Mouse (Mus musculus): ENCODE data around the gene Tada2b.

Tada2b gene

GRCm38 (mm10) chr5:36479735-36480134 lies 4.3 kb downstream of the Tada2b start:
- DNase-seq = no peak

- DNase-seq = no peak
These were observed 5.3 kb downstream of the Tada2b start for GRCm38 (mm10) chr5:36478540-36479420.

- DNase-seq = no peak
These were observed 6.6 kb downstream of the Tada2b start for GRCm38 (mm10) chr5:36477486-36477885.

GRCm38 (mm10) chr5:36474283-36474682 lies 9.8 kb downstream of the Tada2b start:
- DNase-seq = peak; percentile 44

GRCm38 (mm10) chr5:36472876-36473655 lies 11.0 kb downstream of the Tada2b start:
- no peak for DNase-seq

GRCm38 (mm10) chr5:36471206-36471605 lies 12.9 kb downstream of the Tada2b start:
- DNase-seq = no peak

- no peak for DNase-seq
These were observed 18.2 kb downstream of the Tada2b start for GRCm38 (mm10) chr5:36465889-36466288.

GRCm38 (mm10) chr5:36464709-36465661 lies 19.1 kb downstream of the Tada2b start, which contains the start of gene Grpel1:
Gene Grpel1 (plus strand): TSS chr5:36464998.
- peak; percentile 97 for DNase-seq

GRCm38 (mm10) chr5:36463391-36463790 lies 20.7 kb downstream of the Tada2b start:
- no peak for DNase-seq

- DNase-seq = peak; percentile 60
These were observed 21.3 kb downstream of the Tada2b start for GRCm38 (mm10) chr5:36462810-36463209.

GRCm38 (mm10) chr5:36461231-36461630 lies 22.9 kb downstream of the Tada2b start:
- no peak for DNase-seq

- no peak for DNase-seq
These were observed 23.4 kb downstream of the Tada2b start for GRCm38 (mm10) chr5:36460712-36461111.

- no peak for DNase-seq
These were observed 25.2 kb downstream of the Tada2b start for GRCm38 (mm10) chr5:36458926-36459325.

- no peak for DNase-seq
These were observed 26.4 kb downstream of the Tada2b start for GRCm38 (mm10) chr5:36457706-36458105.

GRCm38 (mm10) chr5:36452821-36453220 lies 31.3 kb downstream of the Tada2b start:
- no peak for DNase-seq

- DNase-seq = no peak
These were observed 32.2 kb downstream of the Tada2b start for GRCm38 (mm10) chr5:36451872-36452389.

GRCm38 (mm10) chr5:36451119-36451518 lies 33.0 kb downstream of the Tada2b start:
- DNase-seq = no peak

GRCm38 (mm10) chr5:36449710-36450358 lies 34.3 kb downstream of the Tada2b start:
- DNase-seq = no peak

GRCm38 (mm10) chr5:36447872-36448271 lies 36.2 kb downstream of the Tada2b start:
- no peak for DNase-seq

- DNase-seq = no peak
These were observed 37.8 kb downstream of the Tada2b start for GRCm38 (mm10) chr5:36446166-36446890.

- no peak for DNase-seq
These were observed 39.1 kb downstream of the Tada2b start for GRCm38 (mm10) chr5:36445028-36445427.

All from right cerebral cortex, postnatal 25 days (tissue).